Comparison of ENCODE assay signal across 9 mouse cellular contexts in genomic region chr16:78236746-78237640, GRCm38 (mm10).
DNase-seq lines count a peak whose midpoint lies in the region; ATAC-seq and TF ChIP-seq lines count a peak whose summit lies in the region.
"Had no signal": no experiment of that assay in that cellular context is flagged by ENCODE, and none has a peak within 500 bp of the region (broad histone marks: within the 10 kb centered on the region; RNA-seq: fewer than 3 reads in every experiment).

No protein-coding gene starts in this region.

- H3K4me2 ChIP-seq in forebrain, embryonic 15.5 days (replicated peaks), result peak overlapping the region; percentile 71
- H3K4me2 ChIP-seq in kidney, embryonic 14.5 days (replicated peaks; ENCODE audit: low read depth, low read length), result peak overlapping the region; percentile 78
- H3K4me2 ChIP-seq in stomach, postnatal 0 days (replicated peaks; ENCODE audit: low read depth), result peak overlapping the region; percentile 78

- peak overlapping the region; percentile 61 for H3K9ac ChIP-seq in forebrain, embryonic 15.5 days (replicated peaks)
- H3K9ac ChIP-seq in kidney, embryonic 14.5 days (ENCODE audit: low read depth, low read length), result peak overlapping the region; percentile 13; the same call in 1 of the 2 replicates
- 0 out of 2 replicates have a peak overlapping the region, but pooled peaks have one; percentile 45 for H3K9ac ChIP-seq in stomach, postnatal 0 days (ENCODE audit: low read length)

- TF ChIP-seq CTCF in E14TG2a.4 (conservative IDR thresholded peaks at IDR 0.05; ENCODE audit: low read length), result no peak
- TF ChIP-seq CTCF in stomach, postnatal 0 days (IDR thresholded peaks at IDR 0.05; ENCODE audit: low read depth), result no peak

- peak overlapping the region; percentile 23; the same call in 1 of the 2 replicates for H3K4me3 ChIP-seq in E14TG2a.4 (replicated peaks; ENCODE audit: low read length)
- peak overlapping the region; percentile 44 for H3K4me3 ChIP-seq in forebrain, embryonic 15.5 days
- H3K4me3 ChIP-seq in kidney, embryonic 14.5 days (ENCODE audit: low read length), result peak overlapping the region; percentile 42
- H3K4me3 ChIP-seq in megakaryocyte, embryonic 14.5 days (replicated peaks), result peak overlapping the region; percentile 69
- H3K4me3 ChIP-seq in stomach, postnatal 0 days (ENCODE audit: low read depth, low read length), result peak overlapping the region; percentile 43

- peak; percentile 6 for DNase-seq in cerebellum, adult 9-11 months
- no peak for DNase-seq in cerebellum, adult 11-12 months
- DNase-seq in stomach, postnatal 0 days (ENCODE audit: low spot score), result peak; percentile 60
- DNase-seq in urinary bladder, postnatal 14 days (ENCODE audit: low spot score), result no peak

- no peak for TF ChIP-seq EP300 in stomach, postnatal 0 days (optimal IDR thresholded peaks at IDR 0.05)

- peaks cover 6% of the 10 kb centered on the region; the same call in 1 of the 2 replicates for H3K9me3 ChIP-seq in E14TG2a.4 (ENCODE audit: low read length)
- no peaks in the 10 kb centered on the region for H3K9me3 ChIP-seq in forebrain, embryonic 15.5 days
- H3K9me3 ChIP-seq in kidney, embryonic 14.5 days (ENCODE audit: control insufficient read depth, low read length), result no peaks in the 10 kb centered on the region
- peaks cover 8% of the 10 kb centered on the region; the same call in 1 of the 2 replicates for H3K9me3 ChIP-seq in megakaryocyte, embryonic 14.5 days
- H3K9me3 ChIP-seq in stomach, postnatal 0 days (ENCODE audit: control insufficient read depth, low read length), result no peaks in the 10 kb centered on the region

- H3K4me1 ChIP-seq in E14TG2a.4 (replicated peaks; ENCODE audit: low read depth, low read length), result peaks cover 29% of the 10 kb centered on the region
- peaks cover 16% of the 10 kb centered on the region for H3K4me1 ChIP-seq in forebrain, embryonic 15.5 days
- peaks cover 9% of the 10 kb centered on the region; the same call in 1 of the 2 replicates for H3K4me1 ChIP-seq in kidney, embryonic 14.5 days (ENCODE audit: control insufficient read depth, insufficient read depth, low read length)
- peaks cover 5% of the 10 kb centered on the region for H3K4me1 ChIP-seq in megakaryocyte, embryonic 14.5 days
- no peaks in the 10 kb centered on the region for H3K4me1 ChIP-seq in stomach, postnatal 0 days (replicated peaks; ENCODE audit: control insufficient read depth, insufficient read depth)

- ATAC-seq in forebrain, embryonic 15.5 days (replicated peaks), result peak; percentile 45
- no peak; the same call in 1 of the 2 replicates for ATAC-seq in kidney, embryonic 14.5 days (ENCODE audit: low FRiP score, low TSS enrichment)
- ATAC-seq in stomach, postnatal 0 days (ENCODE audit: low FRiP score, low TSS enrichment), result peak; percentile 81

- peak overlapping the region; percentile 89 for H3K27ac ChIP-seq in forebrain, embryonic 15.5 days (replicated peaks)
- no peak overlapping the region for H3K27ac ChIP-seq in kidney, embryonic 14.5 days (ENCODE audit: low read depth, low read length)
- no peak overlapping the region for H3K27ac ChIP-seq in stomach, postnatal 0 days (replicated peaks)

- H3K36me3 ChIP-seq in E14TG2a.4 (ENCODE audit: insufficient read depth, low read length), result no peaks in the 10 kb centered on the region
- no peaks in the 10 kb centered on the region for H3K36me3 ChIP-seq in forebrain, embryonic 15.5 days
- no peaks in the 10 kb centered on the region for H3K36me3 ChIP-seq in kidney, embryonic 14.5 days (ENCODE audit: control insufficient read depth, insufficient read depth, low read length)
- no peaks in the 10 kb centered on the region for H3K36me3 ChIP-seq in megakaryocyte, embryonic 14.5 days (replicated peaks; ENCODE audit: low read length)
- H3K36me3 ChIP-seq in stomach, postnatal 0 days (ENCODE audit: control insufficient read depth, insufficient read depth, low read length), result no peaks in the 10 kb centered on the region
- H3K36me3 ChIP-seq: G1E had no signal

- WGBS in forebrain, embryonic 15.5 days, result 2% methylated on average over 25 of the region's 25 CpGs
- 4% methylated on average over 25 of the region's 25 CpGs for WGBS in kidney, embryonic 14.5 days
- 5% methylated on average over 25 of the region's 25 CpGs for WGBS in stomach, postnatal 0 days

- peaks cover 53% of the 10 kb centered on the region for H3K27me3 ChIP-seq in E14TG2a.4 (ENCODE audit: insufficient read depth, low read length)
- no peaks in the 10 kb centered on the region for H3K27me3 ChIP-seq in forebrain, embryonic 15.5 days
- H3K27me3 ChIP-seq in kidney, embryonic 14.5 days (ENCODE audit: control insufficient read depth, insufficient read depth, low read length), result no peaks in the 10 kb centered on the region; the same call in 1 of the 2 replicates
- H3K27me3 ChIP-seq in megakaryocyte, embryonic 14.5 days (replicated peaks), result peaks cover 51% of the 10 kb centered on the region
- no peaks in the 10 kb centered on the region for H3K27me3 ChIP-seq in stomach, postnatal 0 days (ENCODE audit: control insufficient read depth, insufficient read depth, low read length)

Comparison
In these comparisons a context has a peak if more than half of its experiments do, and no peak if none do; other contexts are left out.
1. DNase-seq: peak in cerebellum, adult 9-11 months (single experiment) and stomach, postnatal 0 days (single experiment); none in cerebellum, adult 11-12 months (single experiment) and urinary bladder, postnatal 14 days (single experiment).
2. Peak in every context shown above with its lines, with median percentiles within 50 percentile points of each other: H3K4me3 ChIP-seq, H3K4me2 ChIP-seq and H3K9ac ChIP-seq.